Mouse (Mus musculus): Measurements from ENCODE around the gene Gprc5c. TPM values are rescaled to one million over a fixed set of nuclear protein-coding genes. Genes with fewer than 3 reads are reported as not detected.

The Gprc5c gene
- polyA plus RNA-seq, 3 experiments from 2014 or later, result not detected

- no peak for ATAC-seq
These were observed 64.0 kb downstream of the Gprc5c start for GRCm38 (mm10) chr11:114914978-114915377.

GRCm38 (mm10) chr11:114917120-114917519 lies 66.2 kb downstream of the Gprc5c start:
- ATAC-seq, result no peak

Other genes with a start within 250 kb of the Gprc5c start
- gene Rpl38, start 182.6 kb upstream of the Gprc5c start, polyA plus RNA-seq (2017; shearing (Covaris generic)), result 1,000 to 10,000 TPM in 2 of 3 experiments, 100 to 1,000 TPM in 1; 884 to 1,360 (median 1,230) TPM
- gene Ttyh2, start 175.7 kb upstream of the Gprc5c start, polyA plus RNA-seq (2017; shearing (Covaris generic)), result 1 to 10 TPM; 2.4 to 3.6 (median 3.4) TPM
- not detected for gene Dnaic2, start 123.7 kb upstream of the Gprc5c start, polyA plus RNA-seq (2017; shearing (Covaris generic))
- gene Kif19a, start 85.8 kb upstream of the Gprc5c start, polyA plus RNA-seq (2017; shearing (Covaris generic)), result under 1 TPM in 1 of 3 experiments, not detected in 2; 0.33 TPM
- gene Btbd17, start 55.2 kb upstream of the Gprc5c start, polyA plus RNA-seq (2017; shearing (Covaris generic)), result not detected
- gene Gpr142, start 52.2 kb upstream of the Gprc5c start, polyA plus RNA-seq (2017; shearing (Covaris generic)), result not detected
- under 1 TPM; 0.12 to 0.75 (median 0.27) TPM for gene Cd300a, start 38.9 kb downstream of the Gprc5c start, polyA plus RNA-seq (2017; shearing (Covaris generic))
- gene Cd300lb, start 83.2 kb downstream of the Gprc5c start, polyA plus RNA-seq (2017; shearing (Covaris generic)), result not detected
- gene Cd300c, start 118.0 kb downstream of the Gprc5c start, polyA plus RNA-seq (2017; shearing (Covaris generic)), result not detected
- under 1 TPM in 1 of 3 experiments, not detected in 2; 0.36 TPM for gene Cd300ld, start 138.8 kb downstream of the Gprc5c start, polyA plus RNA-seq (2017; shearing (Covaris generic))
- 1 to 10 TPM in 1 of 3 experiments, not detected in 2; 1.4 TPM for gene Cd300c2, start 150.7 kb downstream of the Gprc5c start, polyA plus RNA-seq (2017; shearing (Covaris generic))
- not detected for gene Cd300ld2, start 165.0 kb downstream of the Gprc5c start, polyA plus RNA-seq (2017; shearing (Covaris generic))
- gene Cd300ld4, start 175.9 kb downstream of the Gprc5c start, polyA plus RNA-seq (2017; shearing (Covaris generic)), result not detected
- gene Cd300ld5, start 186.6 kb downstream of the Gprc5c start, polyA plus RNA-seq (2017; shearing (Covaris generic)), result not detected
- not detected for gene Cd300ld3, start 197.3 kb downstream of the Gprc5c start, polyA plus RNA-seq (2017; shearing (Covaris generic))
- under 1 TPM in 1 of 3 experiments, not detected in 2; 0.34 TPM for gene Cd300e, start 211.0 kb downstream of the Gprc5c start, polyA plus RNA-seq (2017; shearing (Covaris generic))
- 100 to 1,000 TPM; 106 to 231 (median 206) TPM for gene Rab37, start 240.3 kb downstream of the Gprc5c start, polyA plus RNA-seq (2017; shearing (Covaris generic))

Data from inflammation-experienced regulatory T-cells, adult 6 months (primary cell).